29 mouse cellular contexts compared by ENCODE assay signal in the genomic region with DNA sequence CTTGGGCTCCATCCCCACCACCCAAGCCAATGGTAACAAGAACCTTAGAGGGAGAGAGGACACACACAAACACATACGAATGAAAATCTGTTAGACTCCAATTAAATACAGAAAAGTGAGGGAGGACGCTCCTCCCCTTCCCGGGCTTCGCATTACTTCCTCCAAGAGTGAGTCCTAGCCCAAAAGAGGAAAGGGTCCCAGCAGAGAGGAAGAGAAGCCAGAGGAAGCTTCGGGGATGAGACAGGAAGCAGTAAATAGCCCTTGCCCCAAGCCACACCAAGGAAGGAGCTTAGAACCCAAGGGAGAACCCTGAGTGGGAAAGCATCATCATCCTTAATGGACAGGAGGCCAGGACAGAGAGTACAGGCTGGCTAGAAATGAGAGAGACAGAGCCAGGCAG. TPM values are rescaled to one million over a fixed set of nuclear protein-coding genes. Genes with fewer than 3 reads are reported as not detected.
DNase-seq lines count a peak whose midpoint lies in the region; ATAC-seq and TF ChIP-seq lines count a peak whose summit lies in the region.
"Had no signal": no experiment of that assay in that cellular context is flagged by ENCODE, and none has a peak within 500 bp of the region (broad histone marks: within the 10 kb centered on the region; RNA-seq: fewer than 3 reads in every experiment).

No protein-coding gene starts in this region.

- no peak for ATAC-seq in hindbrain, embryonic 16.5 days
- no peak for ATAC-seq in embryonic facial prominence, embryonic 11.5 days (replicated peaks; ENCODE audit: insufficient number of reproducible peaks, low FRiP score, low TSS enrichment, low read depth)
- peak; percentile 74 for ATAC-seq in megakaryocyte, adult 5-6 weeks (ENCODE audit: poor library complexity, severe bottlenecking)
- ATAC-seq: activated CD4-positive, CD25-positive, alpha-beta regulatory T cell, adult 4 months; CD4-positive, CD25-positive, alpha-beta regulatory T cell, adult 4 months; forebrain, postnatal 0 days; hindbrain, postnatal 0 days; intestine, embryonic 15.5 days had no signal

- DNase-seq in hindbrain, embryonic 10.5 days (ENCODE audit: low spot score) = no peak
- no peak for DNase-seq in embryonic facial prominence, embryonic 11.5 days (ENCODE audit: low spot score)
- DNase-seq in cerebellum, adult 2 months = no peak
- DNase-seq in left cerebral cortex, postnatal 25 days (ENCODE audit: low spot score in 2 of 2) = no peak
- DNase-seq: adrenal gland, adult 2 months; adrenal gland, postnatal 36 days; cerebellum, adult 9-10 months; cerebellum, postnatal 36 days; forebrain, postnatal 0 days; gastrocnemius, postnatal 10 days; heart, postnatal 14 days; kidney, adult 8-10 months; kidney, postnatal 14 days; left cerebral cortex, postnatal 4 days; lung, postnatal 4 days; midbrain, embryonic 14.5 days; spleen, adult 18-20 months; thymus, adult 18-20 months; thymus, postnatal 25 days had no signal

- no peak overlapping the region for H3K9ac ChIP-seq in hindbrain, embryonic 16.5 days (ENCODE audit: low read depth, low read length)
- no peak overlapping the region for H3K9ac ChIP-seq in ES-Bruce4 (ENCODE audit: low read depth, poor library complexity, severe bottlenecking)
- no peak overlapping the region for H3K9ac ChIP-seq in embryonic facial prominence, embryonic 11.5 days (replicated peaks; ENCODE audit: low read length)
- H3K9ac ChIP-seq: forebrain, embryonic 12.5 days; intestine, embryonic 15.5 days; neural tube, embryonic 15.5 days had no signal

- H3K9me3 ChIP-seq in hindbrain, embryonic 10.5 days = no peaks in the 10 kb centered on the region
- H3K9me3 ChIP-seq in hindbrain, embryonic 16.5 days (ENCODE audit: control insufficient read depth, low read length) = no peaks in the 10 kb centered on the region
- H3K9me3 ChIP-seq in ES-Bruce4 (replicated peaks; ENCODE audit: control insufficient read depth, insufficient read depth, low read length, poor library complexity, severe bottlenecking) = no peaks in the 10 kb centered on the region
- H3K9me3 ChIP-seq in embryonic facial prominence, embryonic 11.5 days (replicated peaks; ENCODE audit: control insufficient read depth, low read length) = no peaks in the 10 kb centered on the region
- H3K9me3 ChIP-seq: forebrain, embryonic 12.5 days; intestine, embryonic 15.5 days; neural tube, embryonic 15.5 days had no signal

- H3K27me3 ChIP-seq in hindbrain, embryonic 10.5 days (ENCODE audit: insufficient read depth, poor library complexity, severe bottlenecking) = no peaks in the 10 kb centered on the region
- no peaks in the 10 kb centered on the region for H3K27me3 ChIP-seq in hindbrain, embryonic 16.5 days (replicated peaks; ENCODE audit: control insufficient read depth, insufficient read depth, low read length)
- H3K27me3 ChIP-seq in ES-Bruce4 (ENCODE audit: control insufficient read depth, insufficient read depth, low read length, poor library complexity, severe bottlenecking) = no peaks in the 10 kb centered on the region
- no peaks in the 10 kb centered on the region; the same call in 1 of the 2 replicates for H3K27me3 ChIP-seq in embryonic facial prominence, embryonic 11.5 days (ENCODE audit: control insufficient read depth, insufficient read depth, low read length)
- H3K27me3 ChIP-seq in cerebellum, adult 2 months (ENCODE audit: control insufficient read depth, insufficient read depth, low read length) = no peaks in the 10 kb centered on the region
- H3K27me3 ChIP-seq: forebrain, embryonic 12.5 days; intestine, embryonic 15.5 days; neural tube, embryonic 15.5 days had no signal

- H3K4me1 ChIP-seq in hindbrain, embryonic 10.5 days (replicated peaks) = peaks cover 49% of the 10 kb centered on the region
- peaks cover 24% of the 10 kb centered on the region for H3K4me1 ChIP-seq in hindbrain, embryonic 16.5 days (ENCODE audit: control insufficient read depth, insufficient read depth, low read depth, low read length)
- H3K4me1 ChIP-seq in ES-Bruce4 (ENCODE audit: control insufficient read depth, insufficient read depth, low read length) = peaks cover 3% of the 10 kb centered on the region
- peaks cover 15% of the 10 kb centered on the region for H3K4me1 ChIP-seq in embryonic facial prominence, embryonic 11.5 days (ENCODE audit: control insufficient read depth, insufficient read depth, low read length)
- peaks cover 36% of the 10 kb centered on the region for H3K4me1 ChIP-seq in cerebellum, adult 2 months (ENCODE audit: control insufficient read depth, insufficient read depth, low read length)

- H3K4me2 ChIP-seq in hindbrain, embryonic 16.5 days (ENCODE audit: low read length) = no peak overlapping the region
- no peak overlapping the region for H3K4me2 ChIP-seq in embryonic facial prominence, embryonic 11.5 days (ENCODE audit: low read depth, low read length)
- H3K4me2 ChIP-seq: forebrain, embryonic 12.5 days; intestine, embryonic 15.5 days; liver, embryonic 11.5 days had no signal

- no peak for TF ChIP-seq CTCF in ES-Bruce4 (IDR thresholded peaks at IDR 0.05; ENCODE audit: low read depth, low read length)
- TF ChIP-seq CTCF in cerebellum, adult 2 months (IDR thresholded peaks at IDR 0.05; ENCODE audit: borderline replicate concordance, insufficient read depth, low read depth, low read length) = no peak

- TF ChIP-seq EP300 in ES-Bruce4 (IDR thresholded peaks at IDR 0.05; ENCODE audit: insufficient read depth, low read depth, low read length) = no peak

- intact Hi-C loops in left cerebral cortex, postnatal 25 days (cut with DNase I) = no loop called here

- no peak overlapping the region for H3K4me3 ChIP-seq in hindbrain, embryonic 10.5 days
- H3K4me3 ChIP-seq in hindbrain, embryonic 16.5 days (ENCODE audit: low read length) = no peak overlapping the region
- H3K4me3 ChIP-seq in ES-Bruce4 (ENCODE audit: low read depth, low read length) = no peak overlapping the region
- no peak overlapping the region for H3K4me3 ChIP-seq in embryonic facial prominence, embryonic 11.5 days (ENCODE audit: low read depth, low read length)
- no peak overlapping the region for H3K4me3 ChIP-seq in cerebellum, adult 2 months (replicated peaks; ENCODE audit: insufficient read depth, low read depth, low read length)
- H3K4me3 ChIP-seq: forebrain, embryonic 12.5 days; intestine, embryonic 15.5 days; neural tube, embryonic 15.5 days had no signal

- peak overlapping the region; percentile 94 for H3K27ac ChIP-seq in hindbrain, embryonic 10.5 days
- no peak overlapping the region for H3K27ac ChIP-seq in hindbrain, embryonic 16.5 days (ENCODE audit: low read depth, low read length)
- peak overlapping the region; percentile 94 for H3K27ac ChIP-seq in ES-Bruce4 (ENCODE audit: insufficient read depth, low read length)
- 0 out of 2 replicates have a peak overlapping the region, but pooled peaks have one; percentile 13 for H3K27ac ChIP-seq in embryonic facial prominence, embryonic 11.5 days (replicated peaks; ENCODE audit: low read depth, low read length)
- no peak overlapping the region for H3K27ac ChIP-seq in cerebellum, adult 2 months (ENCODE audit: insufficient read depth, low read length)
- H3K27ac ChIP-seq: forebrain, embryonic 12.5 days had no signal

- peaks cover 47% of the 10 kb centered on the region for H3K36me3 ChIP-seq in hindbrain, embryonic 10.5 days
- H3K36me3 ChIP-seq in hindbrain, embryonic 16.5 days (ENCODE audit: control insufficient read depth, insufficient read depth, low read length) = peaks cover 13% of the 10 kb centered on the region
- H3K36me3 ChIP-seq in ES-Bruce4 (ENCODE audit: control insufficient read depth, insufficient read depth, low read length, poor library complexity, severe bottlenecking) = no peaks in the 10 kb centered on the region
- H3K36me3 ChIP-seq in embryonic facial prominence, embryonic 11.5 days (replicated peaks; ENCODE audit: control insufficient read depth, insufficient read depth, low read depth, low read length) = peaks cover 7% of the 10 kb centered on the region

- TF ChIP-seq POLR2A in ES-Bruce4 (IDR thresholded peaks at IDR 0.05; ENCODE audit: insufficient read depth, low read length) = no peak
- no peak for TF ChIP-seq POLR2A in cerebellum, adult 2 months (IDR thresholded peaks at IDR 0.05; ENCODE audit: borderline replicate concordance, insufficient read depth, low read length)

- 87% methylated on average over 5 of the region's 5 CpGs for WGBS in hindbrain, embryonic 10.5 days
- WGBS in hindbrain, embryonic 16.5 days = 89% methylated on average over 5 of the region's 5 CpGs
- WGBS in embryonic facial prominence, embryonic 11.5 days = 87% methylated on average over 5 of the region's 5 CpGs
- 91% methylated on average over 5 of the region's 5 CpGs for WGBS in cerebellum, adult 2 months

RNA-seq across cellular contexts. Expression of gene Mcts2, which starts 22.2 kb away (rescaled TPM):
- 41.1 and 48.7 TPM in 2 replicates for polyA plus RNA-seq in hindbrain, embryonic 10.5 days (2016; fragmentation: Nextera tagmentation; extraction: Ambion mirVana)
- 32.2 and 36.7 TPM in 2 replicates for polyA plus RNA-seq in hindbrain, embryonic 16.5 days (2015; fragmentation: Nextera tagmentation; extraction: Ambion mirVana)
- polyA plus RNA-seq in ES-Bruce4 (2011; ENCODE audit: insufficient read depth, insufficient read length, low read depth, missing spikeins) = 31.2 and 31.5 TPM in 2 replicates
- 40.6 and 45.1 TPM in 2 replicates for polyA plus RNA-seq in embryonic facial prominence, embryonic 11.5 days (2014; fragmentation: Nextera tagmentation; extraction: Ambion mirVana)
- 8.4 and 9.3 TPM in 2 replicates for total RNA-seq in megakaryocyte, adult 5-6 weeks (2015)
- 7.1 and 8.3 TPM in 2 replicates for total RNA-seq in megakaryocyte, adult 5-6 weeks (2017)
- polyA plus RNA-seq in cerebellum, adult 2 months (2012; rRNA removed) = 19.2 and 19.9 TPM in 2 replicates
- total RNA-seq in left cerebral cortex, postnatal 25 days (2021) = 10 to 100 TPM; 21.3 to 24.5 TPM

RNA-seq across cellular contexts. Expression of gene Id1, which starts 27.0 kb away (rescaled TPM):
- 168 and 176 TPM in 2 replicates for polyA plus RNA-seq in hindbrain, embryonic 10.5 days (2016; fragmentation: Nextera tagmentation; extraction: Ambion mirVana)
- polyA plus RNA-seq in hindbrain, embryonic 16.5 days (2015; fragmentation: Nextera tagmentation; extraction: Ambion mirVana) = 56.8 and 68.4 TPM in 2 replicates
- polyA plus RNA-seq in ES-Bruce4 (2011; ENCODE audit: insufficient read depth, insufficient read length, low read depth, missing spikeins) = 19.0 and 20.5 TPM in 2 replicates
- polyA plus RNA-seq in embryonic facial prominence, embryonic 11.5 days (2014; fragmentation: Nextera tagmentation; extraction: Ambion mirVana) = 166 and 179 TPM in 2 replicates
- 28.4 and 48.3 TPM in 2 replicates for total RNA-seq in megakaryocyte, adult 5-6 weeks (2015)
- 35.0 and 40.1 TPM in 2 replicates for total RNA-seq in megakaryocyte, adult 5-6 weeks (2017)
- 63.8 and 68.7 TPM in 2 replicates for polyA plus RNA-seq in cerebellum, adult 2 months (2012; rRNA removed)
- 10 to 100 TPM; 19.9 to 30.4 TPM for total RNA-seq in left cerebral cortex, postnatal 25 days (2021)

RNA-seq across cellular contexts. Expression of gene H13, which starts 39.8 kb away (rescaled TPM):
- 103 and 134 TPM in 2 replicates for polyA plus RNA-seq in hindbrain, embryonic 10.5 days (2016; fragmentation: Nextera tagmentation; extraction: Ambion mirVana)
- 172 and 178 TPM in 2 replicates for polyA plus RNA-seq in hindbrain, embryonic 16.5 days (2015; fragmentation: Nextera tagmentation; extraction: Ambion mirVana)
- 48.1 and 52.4 TPM in 2 replicates for polyA plus RNA-seq in ES-Bruce4 (2011; ENCODE audit: insufficient read depth, insufficient read length, low read depth, missing spikeins)
- 115 and 118 TPM in 2 replicates for polyA plus RNA-seq in embryonic facial prominence, embryonic 11.5 days (2014; fragmentation: Nextera tagmentation; extraction: Ambion mirVana)
- 165 and 166 TPM in 2 replicates for total RNA-seq in megakaryocyte, adult 5-6 weeks (2015)
- 100 and 109 TPM in 2 replicates for total RNA-seq in megakaryocyte, adult 5-6 weeks (2017)
- polyA plus RNA-seq in cerebellum, adult 2 months (2012; rRNA removed) = 80.5 and 83.5 TPM in 2 replicates
- total RNA-seq in left cerebral cortex, postnatal 25 days (2021) = 10 to 100 TPM; 73.1 to 85.4 TPM

RNA-seq across cellular contexts. Expression of gene Cox4i2, which starts 44.9 kb away (rescaled TPM):
- polyA plus RNA-seq in hindbrain, embryonic 10.5 days (2016; fragmentation: Nextera tagmentation; extraction: Ambion mirVana) = 5.0 and 5.1 TPM in 2 replicates
- polyA plus RNA-seq in hindbrain, embryonic 16.5 days (2015; fragmentation: Nextera tagmentation; extraction: Ambion mirVana) = 6.7 and 7.0 TPM in 2 replicates
- polyA plus RNA-seq in ES-Bruce4 (2011; ENCODE audit: insufficient read depth, insufficient read length, low read depth, missing spikeins) = 0.94 and 1.1 TPM in 2 replicates
- 9.8 and 11.1 TPM in 2 replicates for polyA plus RNA-seq in embryonic facial prominence, embryonic 11.5 days (2014; fragmentation: Nextera tagmentation; extraction: Ambion mirVana)
- 0.20 and 0.55 TPM in 2 replicates for total RNA-seq in megakaryocyte, adult 5-6 weeks (2015)
- total RNA-seq in megakaryocyte, adult 5-6 weeks (2017) = 0.41 TPM in 1 of 2 replicates, not detected in the other
- polyA plus RNA-seq in cerebellum, adult 2 months (2012; rRNA removed) = 9.2 and 9.7 TPM in 2 replicates
- total RNA-seq in left cerebral cortex, postnatal 25 days (2021) = 1 to 10 TPM; 1.8 to 2.6 TPM
- polyA plus RNA-seq: activated CD4-positive, CD25-positive, alpha-beta regulatory T cell, adult 4 months had no signal

Comparison
In these comparisons a context has a peak if more than half of its experiments do, and no peak if none do; other contexts are left out.
1. H3K27ac ChIP-seq: peak in hindbrain, embryonic 10.5 days (single experiment), ES-Bruce4 (single experiment) and embryonic facial prominence, embryonic 11.5 days (single experiment); none in hindbrain, embryonic 16.5 days (single experiment) and cerebellum, adult 2 months (single experiment).